Comparison of ENCODE assay signal across 9 mouse cellular contexts in the genomic region with DNA sequence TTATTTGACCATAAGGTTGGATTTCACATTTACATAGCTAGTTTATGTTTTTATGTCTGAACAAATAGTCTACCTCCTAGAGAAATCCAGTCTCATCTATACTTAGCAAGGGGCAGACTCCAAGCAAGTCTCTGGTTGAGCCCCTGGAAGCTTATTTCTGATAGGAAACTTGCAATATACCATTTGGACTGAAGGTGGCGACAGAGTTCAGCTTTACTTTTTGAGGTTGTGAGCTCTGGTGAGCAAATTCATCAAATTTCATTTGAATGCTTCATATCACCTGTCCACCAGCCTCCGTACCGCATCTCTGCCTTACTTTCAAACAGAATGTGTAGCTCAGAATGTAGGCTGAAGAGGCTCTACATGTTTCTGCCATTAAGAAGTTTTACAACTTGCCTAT. TPM values are rescaled to one million over a fixed set of nuclear protein-coding genes. Genes with fewer than 3 reads are reported as not detected.
A peak's percentile ranks its signal among the peaks of the same experiment; 100 is the strongest.
DNase-seq lines count a peak whose midpoint lies in the region; ATAC-seq lines count a peak whose summit lies in the region.
"Had no signal": no experiment of that assay in that cellular context is flagged by ENCODE, and none has a peak within 500 bp of the region (broad histone marks: within the 10 kb centered on the region; RNA-seq: fewer than 3 reads in every experiment).

No protein-coding gene starts in this region.

- WGBS in midbrain, embryonic 15.5 days: 7% methylated on average over 3 of the region's 3 CpGs

- no peak overlapping the region for H3K27ac ChIP-seq in midbrain, embryonic 15.5 days

- no peaks in the 10 kb centered on the region for H3K36me3 ChIP-seq in midbrain, embryonic 15.5 days (replicated peaks)

- H3K4me3 ChIP-seq in midbrain, embryonic 15.5 days: no peak overlapping the region

- no peaks in the 10 kb centered on the region for H3K4me1 ChIP-seq in midbrain, embryonic 15.5 days

- no peak overlapping the region for H3K9ac ChIP-seq in midbrain, embryonic 15.5 days

- ATAC-seq in erythroid progenitor cell, adult 5-6 weeks (replicated peaks; ENCODE audit: low FRiP score, poor library complexity, severe bottlenecking): peak; percentile 49; the same call in 1 of the 2 replicates
- peak; percentile 70 for ATAC-seq in midbrain, embryonic 15.5 days (replicated peaks)

- H3K9me3 ChIP-seq in midbrain, embryonic 15.5 days: no peaks in the 10 kb centered on the region

- H3K4me2 ChIP-seq in midbrain, embryonic 15.5 days: no peak overlapping the region

- DNase-seq in gastrocnemius, postnatal 10 days: peak; percentile 20
- no peak for DNase-seq in gastrocnemius, postnatal 25 days
- peak; percentile 72 to 75 for DNase-seq in B cell, adult 2 months
- DNase-seq in adrenal gland, postnatal 14 days: peak; percentile 47
- peak; percentile 10 to 74 for DNase-seq in layer of hippocampus, postnatal 25 days (ENCODE audit: extremely low spot score in 1 of 2, low spot score in 1 of 2)
- peak; percentile 10 for DNase-seq in testis, postnatal 14 days (ENCODE audit: low spot score)

- H3K27me3 ChIP-seq in midbrain, embryonic 15.5 days (replicated peaks): no peaks in the 10 kb centered on the region

RNA-seq across cellular contexts. Expression of a gene that starts 5.8 kb away (rescaled TPM):
- not detected for total RNA-seq in gastrocnemius, postnatal 10 days (2021)
- total RNA-seq in gastrocnemius, postnatal 25 days (2021): not detected
- not detected in 2 replicates for total RNA-seq in adrenal gland, postnatal 14 days (2021)
- total RNA-seq in erythroid progenitor cell, adult 5-6 weeks (2015; ENCODE audit: low replicate concordance): not detected in 2 replicates
- not detected in 2 replicates for total RNA-seq in erythroid progenitor cell, adult 5-6 weeks (2017; ENCODE audit: low replicate concordance)
- total RNA-seq in layer of hippocampus, postnatal 25 days (2021): not detected
- polyA plus RNA-seq in midbrain, embryonic 15.5 days (2015; fragmentation: Nextera tagmentation; extraction: Ambion mirVana): not detected in 2 replicates
- polyA plus RNA-seq: liver, embryonic 16.5 days had no signal

RNA-seq across cellular contexts. Expression of a gene that starts 20.1 kb away (rescaled TPM):
- total RNA-seq in gastrocnemius, postnatal 10 days (2021): not detected
- total RNA-seq in gastrocnemius, postnatal 25 days (2021): not detected
- not detected in 2 replicates for total RNA-seq in adrenal gland, postnatal 14 days (2021)
- not detected in 2 replicates for total RNA-seq in erythroid progenitor cell, adult 5-6 weeks (2015; ENCODE audit: low replicate concordance)
- total RNA-seq in erythroid progenitor cell, adult 5-6 weeks (2017; ENCODE audit: low replicate concordance): not detected in 2 replicates
- total RNA-seq in layer of hippocampus, postnatal 25 days (2021): not detected
- not detected in 2 replicates for polyA plus RNA-seq in midbrain, embryonic 15.5 days (2015; fragmentation: Nextera tagmentation; extraction: Ambion mirVana)
- polyA plus RNA-seq: liver, embryonic 16.5 days had no signal

RNA-seq across cellular contexts. Expression of a gene that starts 39.8 kb away (rescaled TPM):
- under 1 TPM in 1 of 2 experiments, not detected in 1; 0.43 TPM for total RNA-seq in gastrocnemius, postnatal 10 days (2021)
- not detected for total RNA-seq in gastrocnemius, postnatal 25 days (2021)
- total RNA-seq in adrenal gland, postnatal 14 days (2021): 0.56 and 1.0 TPM in 2 replicates
- 2.5 and 8.3 TPM in 2 replicates for total RNA-seq in erythroid progenitor cell, adult 5-6 weeks (2015; ENCODE audit: low replicate concordance)
- total RNA-seq in erythroid progenitor cell, adult 5-6 weeks (2017; ENCODE audit: low replicate concordance): 0.76 and 1.9 TPM in 2 replicates
- total RNA-seq in layer of hippocampus, postnatal 25 days (2021): not detected
- polyA plus RNA-seq in midbrain, embryonic 15.5 days (2015; fragmentation: Nextera tagmentation; extraction: Ambion mirVana): 0.72 TPM in 1 of 2 replicates, not detected in the other
